Mouse (Mus musculus) gastrocnemius, postnatal 4 days (tissue): ENCODE results near the gene Trpv4. TPM values are rescaled to one million over a fixed set of nuclear protein-coding genes. Genes with fewer than 3 reads are reported as not detected.

Experiments used
- DNase-seq, 2 experiments: peaks; one replicate each; pipeline ENCODE4 v3.0.0; 2021 to 2022; ENCODE audit warnings: low spot score in 2 of 2, mixed read lengths in 2 of 2
- total RNA-seq, 2 experiments: library from RNA; stranded (reverse); gene quantifications; 2 replicates each; pipeline ENCODE4 v1.2.3; 2021

The Trpv4 gene
- total RNA-seq, 2 experiments from 2014 or later, result 1.6 to 1.8 TPM

GRCm38 (mm10) chr5:114625590-114625989 lies 32.6 kb downstream of the Trpv4 start:
- peak in 1 of 2 experiments; percentile 54 for DNase-seq

- DNase-seq, result no peak
Measured at GRCm38 (mm10) chr5:114620305-114620704, 37.9 kb downstream of the Trpv4 start.

- peak; percentile 56 to 76 for DNase-seq
Measured at GRCm38 (mm10) chr5:114618851-114619250, 39.4 kb downstream of the Trpv4 start.

- no peak for DNase-seq
Measured at GRCm38 (mm10) chr5:114617809-114618208, 40.4 kb downstream of the Trpv4 start.

GRCm38 (mm10) chr5:114616336-114617061 lies 41.7 kb downstream of the Trpv4 start:
- DNase-seq, result no peak

GRCm38 (mm10) chr5:114614863-114615262 lies 43.4 kb downstream of the Trpv4 start:
- DNase-seq, result no peak

GRCm38 (mm10) chr5:114611968-114612608 lies 46.1 kb downstream of the Trpv4 start:
- DNase-seq, result no peak

- no peak for DNase-seq
Measured at GRCm38 (mm10) chr5:114611256-114611655, 47.0 kb downstream of the Trpv4 start.

- peak; percentile 67 to 76 for DNase-seq
Measured at GRCm38 (mm10) chr5:114608516-114608915, 49.7 kb downstream of the Trpv4 start.

GRCm38 (mm10) chr5:114607651-114608050 lies 50.6 kb downstream of the Trpv4 start:
- DNase-seq, result peak in 1 of 2 experiments; percentile 64

GRCm38 (mm10) chr5:114605981-114606380 lies 52.2 kb downstream of the Trpv4 start:
- DNase-seq, result no peak

- DNase-seq, result no peak
Measured at GRCm38 (mm10) chr5:114604781-114605290, 53.4 kb downstream of the Trpv4 start.

GRCm38 (mm10) chr5:114603975-114604374 lies 54.2 kb downstream of the Trpv4 start:
- DNase-seq, result no peak

GRCm38 (mm10) chr5:114602012-114602411 lies 56.2 kb downstream of the Trpv4 start:
- DNase-seq, result no peak

GRCm38 (mm10) chr5:114597652-114598051 lies 60.6 kb downstream of the Trpv4 start:
- DNase-seq, result no peak

GRCm38 (mm10) chr5:114597222-114597621 lies 61.0 kb downstream of the Trpv4 start:
- DNase-seq, result no peak

GRCm38 (mm10) chr5:114596604-114597003 lies 61.6 kb downstream of the Trpv4 start:
- no peak for DNase-seq

- no peak for DNase-seq
Measured at GRCm38 (mm10) chr5:114594741-114595241, 63.4 kb downstream of the Trpv4 start.

GRCm38 (mm10) chr5:114593949-114594348 lies 64.3 kb downstream of the Trpv4 start:
- DNase-seq, result no peak

- DNase-seq, result no peak
Measured at GRCm38 (mm10) chr5:114593161-114593821, 64.9 kb downstream of the Trpv4 start.

GRCm38 (mm10) chr5:114592463-114593160 lies 65.6 kb downstream of the Trpv4 start:
- DNase-seq, result no peak
